Mouse (Mus musculus) lung, postnatal 0 days (tissue): ENCODE results near the gene Snx9.

Experiments used
- CTCF ChIP-seq: IDR thresholded peaks from 2 replicates; pipeline ENCODE4 v1.5.1; 2016; ENCODE audit warnings: antibody characterized with exemption, mild to moderate bottlenecking
- EP300 ChIP-seq: IDR thresholded peaks from 2 replicates; pipeline ENCODE4 v1.6.1; 2016; ENCODE audit warnings: antibody characterized with exemption, mild to moderate bottlenecking, control low read depth

DNA sequence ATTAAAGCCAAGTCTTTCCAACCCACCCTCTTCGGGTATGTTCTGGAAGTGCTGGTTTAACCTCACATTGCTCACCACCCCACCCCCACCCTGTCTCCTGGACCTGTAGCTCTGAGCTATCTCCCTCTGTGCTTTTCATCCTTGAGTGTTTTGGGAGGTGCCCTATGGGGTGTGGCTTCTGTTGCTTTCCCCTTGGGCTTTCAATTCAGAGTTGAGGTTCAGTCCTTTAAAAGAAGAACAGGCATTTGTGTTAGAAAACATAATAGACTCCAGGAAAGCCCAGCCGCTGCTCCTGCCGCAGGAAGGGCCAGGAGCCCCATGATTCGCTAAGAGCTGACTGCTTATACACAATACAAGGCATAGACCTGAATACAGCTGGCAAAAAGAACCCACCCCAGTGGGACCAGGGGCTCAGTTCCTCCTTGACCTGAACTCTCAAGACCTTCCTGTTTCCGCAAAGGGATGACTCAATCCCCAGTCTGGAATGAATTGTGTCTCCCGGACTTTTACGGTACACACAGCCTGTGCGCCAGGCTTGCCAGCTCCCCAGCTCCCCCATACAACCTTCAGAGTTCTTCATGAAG lies 136.9 kb downstream of the Snx9 start:
- TF ChIP-seq CTCF: no peak
- no peak for TF ChIP-seq EP300
